Mouse (Mus musculus) neural tube, embryonic 11.5 days (tissue): Measurements from ENCODE around the gene Dohh. TPM values are rescaled to one million over a fixed set of nuclear protein-coding genes. Genes with fewer than 3 reads are reported as not detected.
A peak's percentile ranks its signal among the peaks of the same experiment; 100 is the strongest.

Experiments used
- ATAC-seq: fragments of 200-750 bp; cut with Nextera tagmentation; 2 replicates; pipeline ENCODE4 v1.8.0; 2017; ENCODE audit warnings: moderate number of reproducible peaks, mild to moderate bottlenecking, moderate TSS enrichment, moderate library complexity; ENCODE audit not compliant: insufficient read depth, low FRiP score, low TSS enrichment
- DNase-seq: peaks from one replicate; pipeline ENCODE4 v3.0.0-alpha.2; 2015; ENCODE audit warnings: low spot score
- H3K27ac ChIP-seq: fragments of 300-500 bp; sonication (generic); 2 replicates; pipeline ENCODE4 v1.5.1; 2014; ENCODE audit warnings: low read depth, mild to moderate bottlenecking, low read length
- H3K27me3 ChIP-seq: fragments of 300-500 bp; sonication (generic); 2 replicates; pipeline ENCODE4 v1.6.1; 2014; ENCODE audit warnings: mild to moderate bottlenecking, low read length, mixed read lengths; ENCODE audit not compliant: control insufficient read depth, insufficient read depth
- H3K36me3 ChIP-seq: fragments of 300-500 bp; sonication (generic); 2 replicates; pipeline ENCODE4 v1.6.1; 2014; ENCODE audit warnings: mild to moderate bottlenecking, low read length, moderate library complexity, mixed read lengths; ENCODE audit not compliant: control insufficient read depth, insufficient read depth
- H3K4me1 ChIP-seq: fragments of 300-500 bp; sonication (generic); 2 replicates; pipeline ENCODE4 v1.6.1; 2014; ENCODE audit warnings: low read length, mixed read lengths; ENCODE audit not compliant: control insufficient read depth, insufficient read depth
- H3K4me2 ChIP-seq: fragments of 300-500 bp; sonication (generic); 2 replicates; pipeline ENCODE4 v1.6.1; 2014; ENCODE audit warnings: low read depth, mild to moderate bottlenecking, moderate library complexity
- H3K4me3 ChIP-seq: fragments of 300-500 bp; sonication (generic); 2 replicates; pipeline ENCODE4 v1.5.1; 2014; ENCODE audit warnings: low read depth, low read length
- H3K9ac ChIP-seq: fragments of 300-500 bp; sonication (generic); 2 replicates; pipeline ENCODE4 v1.6.1; 2014; ENCODE audit warnings: mild to moderate bottlenecking, low read length
- H3K9me3 ChIP-seq: fragments of 300-500 bp; sonication (generic); 2 replicates; pipeline ENCODE4 v1.6.1; 2016; ENCODE audit warnings: low read length; ENCODE audit not compliant: control insufficient read depth
- WGBS: fragments of 180-500 bp; shearing (Covaris S2); extraction: QIAGEN DNeasy Blood & Tissue Kit; methylation state at CpG from one replicate; pipeline ENCODE4 v1.1.7; 2014; 5-methylcytosine and 5-hydroxymethylcytosine counted together
- polyA plus RNA-seq: library from polyadenylated mRNA; unstranded; fragments of >200 nt; fragmentation: Nextera tagmentation; extraction: Ambion mirVana; gene quantifications from 2 replicates; pipeline ENCODE4 v1.2.1, GENCODE M21; 2014

Dohh gene
- polyA plus RNA-seq, 1 experiment from 2014 or later = 76.1 TPM

DNA sequence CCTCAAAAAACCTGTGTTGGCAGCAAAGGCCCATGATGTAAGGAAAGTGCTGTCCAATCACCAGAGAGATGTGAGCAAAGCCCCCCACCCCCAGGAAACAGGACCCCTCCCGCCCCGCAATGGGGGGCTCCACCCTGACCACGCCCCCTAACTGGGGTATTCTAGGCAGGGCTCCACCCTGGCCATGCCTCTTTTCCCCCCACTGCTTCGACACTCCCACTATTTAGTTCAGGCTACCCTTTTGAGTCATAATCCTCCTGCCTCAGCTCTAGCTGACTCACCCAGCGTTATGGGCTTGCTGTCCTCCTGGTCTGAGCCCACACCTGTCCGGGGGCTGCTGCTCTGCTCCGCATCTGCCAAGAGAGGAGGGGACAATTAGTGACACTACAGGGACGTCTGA is 25.1 kb downstream of the Dohh start:
- Histone ChIP-seq H3K4me1 (peaks cover 49% of the 10 kb centered on the region), H3K36me3 (no peaks in the 10 kb centered on the region), H3K9ac (peak overlapping the region; percentile 7; the same call in 1 of the 2 replicates), H3K27ac (peak overlapping the region; percentile 56), H3K4me2 (peak overlapping the region; percentile 23), H3K27me3 (peaks cover 22% of the 10 kb centered on the region), H3K4me3 (no peak overlapping the region), H3K9me3 (no peaks in the 10 kb centered on the region)
- ATAC-seq (no peak), DNase-seq (no peak)
- 9% methylated on average over 8 of the region's 8 CpGs for WGBS

DNA sequence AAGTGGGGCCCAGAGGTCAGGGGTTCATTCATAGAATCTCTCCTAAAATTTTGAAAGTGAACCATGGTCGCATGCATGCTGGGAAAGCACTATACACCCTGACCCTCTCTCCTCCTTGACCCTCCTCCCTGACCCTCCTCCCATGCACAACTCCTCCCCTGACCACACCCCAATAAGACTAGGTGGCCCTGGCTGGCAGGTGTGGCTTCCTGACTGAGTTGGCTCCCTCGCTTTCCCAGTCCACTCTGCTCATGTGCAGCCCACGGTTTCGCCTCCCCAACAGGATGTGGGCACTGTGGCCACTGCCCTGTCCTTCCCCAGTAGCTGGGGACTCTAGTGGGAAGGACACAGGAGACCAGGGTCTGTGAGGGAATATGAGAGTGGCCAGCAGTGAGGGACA is 26.1 kb downstream of the Dohh start:
- WGBS = 65% methylated on average over 4 of the region's 4 CpGs
- no peak overlapping the region for H3K4me3 ChIP-seq

DNA sequence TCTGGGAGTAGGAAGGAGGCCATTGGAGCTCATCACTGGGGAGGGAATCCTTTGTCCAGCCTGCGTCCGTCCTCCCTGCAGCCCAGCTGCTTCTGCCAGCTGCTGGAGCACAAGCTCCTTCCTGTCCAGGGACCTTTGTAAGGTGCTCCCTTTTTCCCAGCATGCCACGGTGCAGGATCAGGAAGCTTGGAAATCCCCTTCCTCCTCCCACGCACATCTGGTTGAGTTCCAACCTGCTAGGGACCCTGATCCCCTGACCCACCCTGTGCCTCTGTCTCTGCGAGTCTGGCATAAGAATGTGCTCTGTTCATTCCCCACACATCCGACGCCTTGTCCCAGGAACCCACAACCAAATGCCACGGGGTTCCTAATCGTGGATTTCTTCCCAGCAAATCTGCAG is 26.8 kb downstream of the Dohh start:
- no peak overlapping the region for H3K4me3 ChIP-seq
- DNase-seq (no peak), ATAC-seq (no peak)
- H3K4me2 ChIP-seq = 0 out of 2 replicates have a peak overlapping the region, but pooled peaks have one; percentile 4
- H3K9me3 ChIP-seq = no peaks in the 10 kb centered on the region
- 81% methylated on average over 9 of the region's 9 CpGs for WGBS
- peaks cover 17% of the 10 kb centered on the region for H3K27me3 ChIP-seq
- H3K9ac ChIP-seq = no peak overlapping the region
- H3K4me1 ChIP-seq = peaks cover 53% of the 10 kb centered on the region
- no peaks in the 10 kb centered on the region for H3K36me3 ChIP-seq
- no peak overlapping the region for H3K27ac ChIP-seq

More for the DNA sequence above, 26.1 kb downstream of the Dohh start:
- peaks cover 53% of the 10 kb centered on the region for H3K4me1 ChIP-seq
- DNase-seq (no peak), ATAC-seq (no peak)
- H3K4me2 ChIP-seq = 0 out of 2 replicates have a peak overlapping the region, but pooled peaks have one; percentile 7
- no peaks in the 10 kb centered on the region for H3K9me3 ChIP-seq
- H3K27me3 ChIP-seq = peaks cover 17% of the 10 kb centered on the region
- H3K9ac ChIP-seq = no peak overlapping the region
- H3K36me3 ChIP-seq = no peaks in the 10 kb centered on the region
- peak overlapping the region; percentile 56; the same call in 1 of the 2 replicates for H3K27ac ChIP-seq

DNA sequence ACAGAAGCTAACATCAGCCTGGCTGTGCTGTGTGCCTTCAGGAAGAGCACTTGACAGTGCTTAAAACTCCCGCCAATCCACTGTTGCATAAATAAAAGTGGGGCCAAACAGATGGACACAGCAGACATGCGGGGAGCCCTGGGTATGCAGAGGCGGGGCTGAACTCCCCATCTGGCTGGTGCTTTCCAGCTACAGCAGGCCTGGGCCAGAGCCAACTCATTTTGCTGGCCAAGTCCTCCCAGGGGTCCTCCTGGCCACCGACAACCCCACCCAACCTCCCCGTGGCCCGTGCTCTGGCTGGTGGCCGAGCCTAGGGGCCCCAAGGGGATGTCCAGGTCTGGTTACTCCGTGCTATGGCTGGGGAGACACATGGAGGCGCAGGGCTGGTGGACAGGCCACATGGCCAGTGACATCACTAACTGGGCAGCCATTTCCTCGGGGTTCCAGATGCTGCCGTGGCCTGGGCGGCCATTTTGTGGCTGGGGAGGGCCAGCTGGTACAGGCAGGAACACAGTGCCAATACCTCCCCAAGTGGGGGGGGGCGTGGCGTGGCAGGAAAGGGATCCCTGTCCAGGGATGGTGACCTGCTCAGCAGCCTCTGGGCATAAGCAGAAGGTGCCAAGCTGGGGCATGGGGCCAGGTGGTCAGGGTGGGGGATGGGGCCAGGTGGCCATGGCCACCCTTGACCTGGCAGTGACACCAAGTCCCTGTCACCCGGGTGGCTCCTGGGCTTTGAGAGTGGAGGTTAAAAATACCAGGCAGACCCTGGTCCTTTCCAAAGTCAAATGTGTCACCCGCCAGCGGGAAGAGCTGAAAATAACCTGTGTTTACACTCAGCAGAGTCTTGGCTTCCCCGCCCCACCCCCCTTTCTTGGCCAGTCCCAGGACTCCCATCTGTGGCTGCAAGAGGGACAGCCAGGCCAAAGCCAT is 27.5 kb downstream of the Dohh start:
- Histone ChIP-seq H3K27ac (peak overlapping the region; percentile 39; the same call in 1 of the 2 replicates), H3K4me2 (no peak overlapping the region), H3K9me3 (no peaks in the 10 kb centered on the region), H3K36me3 (no peaks in the 10 kb centered on the region), H3K9ac (no peak overlapping the region; the same call in none of the 2 replicates), H3K4me3 (no peak overlapping the region), H3K27me3 (peaks cover 10% of the 10 kb centered on the region), H3K4me1 (peaks cover 53% of the 10 kb centered on the region)
- ATAC-seq (no peak), DNase-seq (no peak)
- 74% methylated on average over 17 of the region's 18 CpGs for WGBS

DNA sequence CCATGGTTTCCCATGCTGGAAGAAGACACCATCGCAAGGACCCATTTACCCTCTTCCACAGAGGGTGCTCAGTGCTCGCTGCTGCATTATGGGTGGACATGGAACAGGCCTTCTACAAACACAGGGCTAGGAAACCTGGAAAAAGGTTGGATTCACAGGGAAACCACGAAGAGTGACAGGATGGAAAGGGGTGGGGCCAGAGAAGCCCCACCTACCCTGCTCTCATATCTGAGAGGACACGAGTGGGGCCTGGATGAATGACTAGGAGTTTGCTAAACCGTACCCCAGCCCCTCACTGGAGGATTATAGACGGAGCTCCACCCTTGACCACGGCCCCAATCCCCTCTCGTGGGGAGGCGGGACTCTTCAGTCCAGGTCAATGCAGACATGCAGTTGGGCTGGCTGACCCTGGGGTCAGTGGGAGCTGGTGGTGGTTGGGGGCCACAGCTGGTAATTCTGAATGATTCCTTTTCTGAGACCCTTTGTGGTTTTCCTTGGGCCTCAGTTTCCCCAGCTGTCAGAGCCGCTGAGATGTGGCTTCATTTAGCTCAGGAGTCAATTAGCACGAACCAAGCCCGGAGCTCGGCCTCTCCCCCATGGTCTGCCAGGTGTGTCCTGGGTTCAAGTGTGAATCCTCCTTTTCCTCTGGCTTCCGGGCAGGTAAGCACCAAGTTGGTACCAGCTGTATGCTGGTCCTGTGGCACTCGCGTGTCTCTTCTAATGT is 28.5 kb downstream of the Dohh start:
- no peak overlapping the region; the same call in 1 of the 2 replicates for H3K27ac ChIP-seq
- ATAC-seq (no peak), DNase-seq (no peak)
- H3K4me1 ChIP-seq = peaks cover 49% of the 10 kb centered on the region
- 80% methylated on average over 16 of the region's 16 CpGs for WGBS
- no peaks in the 10 kb centered on the region for H3K9me3 ChIP-seq
- H3K4me3 ChIP-seq = no peak overlapping the region
- no peak overlapping the region for H3K9ac ChIP-seq
- peaks cover 5% of the 10 kb centered on the region; the same call in 1 of the 2 replicates for H3K27me3 ChIP-seq
- no peaks in the 10 kb centered on the region for H3K36me3 ChIP-seq
- H3K4me2 ChIP-seq = no peak overlapping the region

DNA sequence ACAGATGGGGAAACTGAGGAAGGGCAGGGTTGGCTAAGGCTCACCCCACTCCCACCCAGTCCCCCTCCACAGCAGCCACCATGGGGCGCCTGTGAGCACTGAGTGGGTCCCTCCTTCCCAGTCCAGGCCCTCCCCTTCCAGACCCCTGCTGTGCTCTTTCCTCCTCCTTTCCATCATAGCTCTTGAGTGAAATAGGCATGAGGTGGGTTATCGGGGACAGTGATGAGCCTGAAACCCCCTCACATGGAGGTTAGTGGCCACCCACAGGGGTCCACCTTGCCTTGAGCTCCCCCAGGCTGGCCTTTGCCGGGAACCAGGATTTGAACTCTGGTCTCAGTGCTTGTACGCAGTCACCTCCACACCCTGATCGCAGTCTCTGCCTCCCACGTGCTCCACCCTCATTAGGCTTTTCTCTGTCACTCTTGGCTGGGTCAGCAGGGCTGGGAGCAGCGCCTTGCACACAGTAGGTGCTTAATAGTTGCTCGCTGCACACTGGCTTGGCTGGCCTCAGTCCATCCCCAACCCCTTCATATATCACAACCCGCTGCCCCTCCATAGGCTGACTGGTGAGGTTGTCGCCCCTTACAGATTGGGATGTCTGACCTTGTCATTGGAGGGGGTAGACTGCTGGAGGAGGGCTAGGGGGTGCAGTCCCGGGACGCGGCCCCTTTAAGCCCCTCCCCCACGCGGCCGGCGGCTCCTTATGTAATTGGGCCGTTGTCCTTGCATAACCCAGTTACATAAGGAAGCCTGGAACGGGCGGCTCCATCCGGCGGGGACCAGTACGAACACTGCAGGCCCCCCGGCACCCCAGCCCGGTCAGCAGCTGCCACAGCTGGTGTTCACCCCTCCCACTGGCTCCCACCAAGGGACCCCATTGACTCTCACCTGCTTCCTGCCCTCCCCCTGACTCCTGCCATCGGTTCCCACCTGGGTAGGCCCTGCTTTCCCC is 29.4 kb downstream of the Dohh start:
- ATAC-seq = no peak
- peaks cover 45% of the 10 kb centered on the region for H3K4me1 ChIP-seq
- no peaks in the 10 kb centered on the region for H3K9me3 ChIP-seq
- H3K36me3 ChIP-seq = no peaks in the 10 kb centered on the region
- no peak overlapping the region for H3K4me3 ChIP-seq
- peak overlapping the region; percentile 39 for H3K9ac ChIP-seq
- peak; percentile 77 for DNase-seq
- no peaks in the 10 kb centered on the region for H3K27me3 ChIP-seq
- H3K27ac ChIP-seq = no peak overlapping the region
- WGBS = 23% methylated on average over 26 of the region's 26 CpGs
- peak overlapping the region; percentile 5; the same call in 1 of the 2 replicates for H3K4me2 ChIP-seq

DNA sequence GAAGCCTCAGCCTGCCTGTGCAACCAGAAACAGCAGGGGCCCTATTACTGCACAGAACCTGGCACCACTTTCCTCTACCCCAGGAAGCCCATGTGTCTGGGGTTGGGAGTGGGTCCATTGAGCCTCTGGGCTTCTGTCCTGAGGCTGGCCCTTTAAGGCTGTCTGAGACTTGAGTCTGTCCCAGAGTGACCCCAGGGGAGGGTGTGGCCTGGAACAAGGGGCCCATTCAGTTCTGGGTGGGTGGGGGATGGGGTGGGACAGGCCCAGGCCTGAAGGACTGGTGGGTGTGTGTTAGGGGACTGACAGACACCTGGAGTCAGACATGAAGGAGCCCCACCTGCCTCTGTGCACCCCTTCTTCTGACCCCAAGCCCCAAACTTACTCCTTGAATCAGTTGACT is 30.5 kb downstream of the Dohh start:
- DNase-seq = peak; percentile 72
- Histone ChIP-seq H3K4me3 (no peak overlapping the region), H3K27ac (peak overlapping the region; percentile 23; the same call in 1 of the 2 replicates), H3K4me2 (peak overlapping the region; percentile 5; the same call in 1 of the 2 replicates), H3K9me3 (no peaks in the 10 kb centered on the region), H3K27me3 (no peaks in the 10 kb centered on the region), H3K4me1 (peaks cover 42% of the 10 kb centered on the region), H3K9ac (no peak overlapping the region), H3K36me3 (no peaks in the 10 kb centered on the region)
- ATAC-seq = no peak

DNA sequence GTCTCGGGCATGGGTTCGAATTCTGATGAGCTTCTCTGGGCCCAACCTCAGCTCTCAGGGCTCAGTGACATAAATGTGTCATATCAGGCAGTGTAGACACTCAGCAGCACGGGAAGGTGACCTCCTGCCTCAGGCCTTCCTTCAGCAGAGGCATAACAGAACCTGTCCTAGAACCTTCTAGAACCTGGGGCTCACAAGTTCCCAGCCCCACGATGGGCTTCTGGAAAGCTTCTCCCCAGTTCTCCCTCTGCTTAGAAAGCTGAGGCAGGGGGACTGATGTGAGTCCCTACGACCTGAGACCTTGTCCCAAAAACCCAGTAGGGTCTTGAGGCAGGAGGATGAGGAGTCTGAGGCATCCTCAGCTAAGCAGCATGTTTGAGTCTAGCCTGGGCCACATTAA is 30.9 kb downstream of the Dohh start:
- H3K9me3 ChIP-seq = no peaks in the 10 kb centered on the region
- ATAC-seq (no peak), DNase-seq (no peak)
- H3K36me3 ChIP-seq = no peaks in the 10 kb centered on the region
- H3K4me3 ChIP-seq = no peak overlapping the region
- 80% methylated on average over 5 of the region's 5 CpGs for WGBS
- H3K4me1 ChIP-seq = peaks cover 40% of the 10 kb centered on the region
- no peaks in the 10 kb centered on the region for H3K27me3 ChIP-seq
- H3K27ac ChIP-seq = no peak overlapping the region
- no peak overlapping the region for H3K4me2 ChIP-seq
- no peak overlapping the region for H3K9ac ChIP-seq
